Mouse (Mus musculus) gastrocnemius, postnatal 25 days (tissue): ENCODE data around the gene Map10. TPM values are rescaled to one million over a fixed set of nuclear protein-coding genes. Genes with fewer than 3 reads are reported as not detected.

Experiments
- DNase-seq: peaks from one replicate; pipeline ENCODE4 v3.0.0; 2022
- long read RNA-seq, 2 experiments: library from polyadenylated mRNA; stranded (forward); transcript quantifications; one replicate each; pipeline ENCODE4 v2.0.0; 2021
- total RNA-seq, 2 experiments: library from RNA; stranded (reverse); gene quantifications; 1 replicate in 1 of 2; 2 replicates in 1 of 2; pipeline ENCODE4 v1.2.3; 2021

Map10 gene
- total RNA-seq = 1 to 10 TPM; 2.6 to 3.0 TPM
- long read RNA-seq, experiment 1, partial matches to known transcripts = 0 of 1 reads
- long read RNA-seq, experiment 1, other reads (novel, unspliced or antisense) = 0 of 1 reads
- long read RNA-seq, experiment 2, partial matches to known transcripts = 0 of 3 reads
- long read RNA-seq, experiment 2, other reads (novel, unspliced or antisense) = 0 of 3 reads

DNA sequence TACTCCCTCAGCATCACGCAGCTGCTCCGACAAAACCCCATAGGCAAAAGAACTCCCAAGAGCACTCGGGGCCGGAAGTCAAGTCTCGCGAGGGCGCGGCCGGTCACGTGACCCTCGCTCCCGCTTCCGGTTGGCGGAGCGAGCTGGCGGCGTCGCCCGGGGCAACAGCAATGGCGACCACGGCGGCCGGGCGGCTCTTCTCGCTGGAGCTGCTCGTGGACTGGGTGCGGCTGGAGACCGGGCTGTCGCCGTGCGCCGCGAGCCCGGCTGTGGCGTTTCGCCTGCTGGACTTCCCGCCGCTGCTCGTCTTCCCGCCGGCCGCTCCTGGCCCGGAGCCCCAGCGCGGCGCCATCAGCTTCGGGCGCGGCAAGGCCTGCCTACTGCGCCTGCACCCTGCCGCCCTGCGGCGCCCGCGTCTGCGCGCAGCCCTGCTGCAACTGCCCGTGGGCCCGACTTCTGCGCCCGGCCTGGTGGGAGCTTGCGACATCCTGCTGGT lies at the start of gene Map10:
Gene Map10, plus strand, starts transcription at position 119 of the 496 bp plus-strand sequence.
- peak; percentile 86 for DNase-seq

DNA sequence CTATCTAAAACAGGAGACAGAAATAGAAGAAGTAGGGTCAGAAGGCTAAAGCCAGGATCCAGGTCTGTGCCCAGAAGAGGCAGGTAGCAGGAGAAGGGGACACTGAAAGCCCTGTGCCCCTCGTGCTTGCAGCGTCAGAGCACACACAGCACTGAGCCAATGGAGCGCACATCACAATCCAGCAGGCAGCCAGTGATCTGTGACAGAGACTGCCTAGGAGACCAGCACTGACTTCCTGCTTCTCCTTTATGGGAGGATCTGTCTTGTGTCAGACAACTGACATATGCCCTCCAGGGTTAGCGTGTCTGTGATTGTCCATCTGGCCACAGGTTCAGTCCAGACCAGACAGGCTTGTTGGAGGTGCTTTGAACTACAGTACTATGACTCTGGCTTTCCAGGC lies 49.3 kb upstream of the Map10 start:
- no peak for DNase-seq

DNA sequence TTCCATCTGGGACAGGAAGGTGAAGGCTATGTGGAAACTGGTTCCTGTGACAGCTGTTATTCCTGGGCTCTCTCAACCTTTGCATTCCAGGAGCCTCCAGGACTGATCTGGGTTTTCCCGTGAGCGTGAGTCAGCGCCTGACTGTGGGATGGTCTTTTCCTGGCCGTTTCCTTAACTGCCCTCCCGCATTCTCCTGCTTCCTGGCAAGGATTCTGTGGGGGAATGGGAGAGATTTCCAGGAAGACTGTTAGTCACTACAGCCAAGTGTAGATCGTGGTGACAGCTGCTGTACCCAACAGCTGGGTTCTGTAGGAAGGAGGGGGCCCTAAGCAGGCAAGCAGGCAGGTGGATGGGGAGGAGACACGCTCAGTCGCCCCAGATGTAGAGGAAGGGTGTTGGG lies 45.3 kb upstream of the Map10 start:
- DNase-seq = no peak

DNA sequence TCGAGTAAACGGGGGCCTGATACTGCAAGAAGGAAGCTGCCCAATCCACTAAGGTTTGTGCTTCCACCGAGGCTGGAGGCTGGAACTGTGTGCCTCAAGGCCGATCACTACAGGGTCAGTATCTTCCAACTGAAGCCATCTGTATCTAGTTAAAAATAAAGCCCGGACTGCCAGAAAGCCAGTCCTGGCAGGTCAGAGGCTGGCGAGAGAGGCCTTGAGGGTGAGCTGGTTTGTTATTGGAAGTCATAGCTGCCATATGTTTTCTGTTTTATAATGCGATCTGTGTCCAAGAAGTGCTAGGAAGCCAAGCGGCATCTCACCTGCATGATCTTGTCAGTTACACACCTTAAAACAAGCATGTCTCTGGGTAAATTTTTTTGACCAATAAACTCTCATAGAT lies 43.2 kb upstream of the Map10 start:
- DNase-seq = no peak

DNA sequence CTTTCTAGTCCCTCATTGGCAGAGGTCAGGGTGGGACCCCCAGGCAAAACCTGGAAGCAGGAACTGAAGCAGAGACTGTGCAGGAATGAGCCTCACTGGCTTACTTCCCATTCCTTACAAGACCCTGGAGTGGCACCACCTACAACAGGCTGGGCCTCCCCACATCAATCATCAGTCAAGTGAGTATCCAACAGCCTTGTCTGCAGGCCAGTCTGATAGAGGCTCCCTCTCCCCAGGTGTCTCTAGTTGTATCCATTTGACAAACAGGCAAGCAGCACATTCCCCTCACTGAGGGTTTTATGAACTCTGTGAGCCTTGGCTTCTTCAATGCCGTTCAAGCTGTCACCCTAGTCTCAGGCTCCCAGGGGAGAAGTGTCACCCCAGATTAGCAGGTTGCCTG lies 40.8 kb upstream of the Map10 start:
- no peak for DNase-seq

DNA sequence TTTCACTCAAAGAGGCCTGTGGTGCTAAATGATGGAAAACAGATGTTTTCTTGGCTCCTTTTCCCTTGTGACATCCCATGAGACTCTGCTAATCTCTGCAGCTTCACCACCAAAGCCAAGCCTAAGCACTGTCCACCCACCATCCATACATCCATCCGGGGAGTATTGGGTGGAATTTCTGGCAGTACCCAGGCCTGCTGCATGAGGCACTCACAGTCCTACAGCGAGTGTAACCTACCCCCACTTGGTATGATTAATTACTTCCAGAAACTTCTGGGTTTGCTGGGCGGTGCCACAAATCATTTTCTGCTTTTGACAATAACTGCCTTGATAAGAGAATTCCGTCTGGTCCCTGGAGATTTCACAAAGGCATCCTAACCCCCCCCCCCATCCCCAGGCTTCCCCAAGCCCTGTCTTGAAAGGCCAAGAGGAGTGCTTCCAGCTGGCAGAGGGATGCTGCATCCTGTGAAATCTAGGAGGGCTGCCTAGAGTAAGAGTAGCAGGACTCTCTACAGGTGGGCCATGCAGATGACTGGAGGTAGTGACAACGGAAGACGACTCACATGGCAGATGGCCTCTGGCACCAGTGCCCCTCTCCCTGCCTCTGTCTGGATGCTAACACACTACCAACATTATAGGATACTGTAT lies 31.1 kb upstream of the Map10 start:
- no peak for DNase-seq

DNA sequence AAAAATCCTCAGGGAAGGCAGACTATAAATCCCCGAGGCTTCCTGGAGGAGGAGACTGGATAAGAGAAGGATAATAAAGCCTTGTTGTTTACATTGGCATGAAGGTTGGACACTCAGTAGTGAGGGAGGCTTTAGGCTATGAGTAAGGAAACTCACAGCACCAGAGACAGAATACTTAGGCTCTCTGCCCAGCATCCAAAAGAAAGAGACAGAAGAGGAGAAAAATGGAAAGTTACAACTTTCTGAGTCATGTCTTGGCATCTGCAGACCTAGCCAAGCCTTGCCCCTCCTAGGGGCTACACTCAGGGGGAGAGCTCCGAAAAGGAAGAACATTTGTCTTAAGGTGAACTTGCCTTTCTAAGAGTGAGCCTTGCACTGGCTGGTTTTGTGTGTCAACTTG lies 30.0 kb upstream of the Map10 start:
- DNase-seq = no peak

DNA sequence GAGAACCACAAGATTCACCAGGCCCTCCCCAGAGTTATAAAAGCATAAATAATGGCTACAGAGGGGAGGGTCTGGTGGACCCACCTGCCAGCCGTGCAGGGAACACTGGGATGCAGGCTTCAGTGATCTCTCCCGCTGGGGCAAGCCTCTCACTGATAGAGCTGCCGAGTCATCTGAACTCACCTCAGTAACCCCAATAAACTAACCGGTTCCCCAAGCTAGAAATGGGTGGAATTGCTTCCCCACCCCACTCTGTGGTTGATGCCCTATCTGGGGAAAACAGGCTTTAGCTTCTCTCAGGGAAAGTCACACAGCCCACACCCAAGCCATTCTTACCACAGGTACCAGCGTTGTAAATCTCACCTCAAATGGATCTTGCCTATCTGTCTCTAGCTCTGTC lies 28.9 kb upstream of the Map10 start:
- DNase-seq = no peak

DNA sequence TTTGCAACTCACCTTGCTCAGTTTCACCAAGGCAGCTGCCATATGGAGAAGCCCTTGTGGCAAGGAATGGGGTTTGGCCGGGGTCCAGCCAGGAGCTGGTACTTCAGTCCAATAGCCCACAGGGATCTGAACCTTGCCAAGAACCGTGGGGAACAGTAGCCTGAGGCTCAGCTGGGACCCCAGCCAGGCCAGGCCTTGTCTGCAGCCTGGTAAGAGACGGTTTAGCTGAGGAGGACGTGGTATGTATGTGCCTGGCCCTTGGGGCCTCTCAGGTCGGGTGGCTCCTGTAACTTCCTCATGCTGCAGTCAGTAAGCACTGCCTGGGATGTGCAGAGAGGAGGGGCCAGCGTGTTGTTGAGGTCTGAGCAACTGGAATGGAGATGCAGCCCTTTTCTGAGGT lies 27.8 kb upstream of the Map10 start:
- no peak for DNase-seq

DNA sequence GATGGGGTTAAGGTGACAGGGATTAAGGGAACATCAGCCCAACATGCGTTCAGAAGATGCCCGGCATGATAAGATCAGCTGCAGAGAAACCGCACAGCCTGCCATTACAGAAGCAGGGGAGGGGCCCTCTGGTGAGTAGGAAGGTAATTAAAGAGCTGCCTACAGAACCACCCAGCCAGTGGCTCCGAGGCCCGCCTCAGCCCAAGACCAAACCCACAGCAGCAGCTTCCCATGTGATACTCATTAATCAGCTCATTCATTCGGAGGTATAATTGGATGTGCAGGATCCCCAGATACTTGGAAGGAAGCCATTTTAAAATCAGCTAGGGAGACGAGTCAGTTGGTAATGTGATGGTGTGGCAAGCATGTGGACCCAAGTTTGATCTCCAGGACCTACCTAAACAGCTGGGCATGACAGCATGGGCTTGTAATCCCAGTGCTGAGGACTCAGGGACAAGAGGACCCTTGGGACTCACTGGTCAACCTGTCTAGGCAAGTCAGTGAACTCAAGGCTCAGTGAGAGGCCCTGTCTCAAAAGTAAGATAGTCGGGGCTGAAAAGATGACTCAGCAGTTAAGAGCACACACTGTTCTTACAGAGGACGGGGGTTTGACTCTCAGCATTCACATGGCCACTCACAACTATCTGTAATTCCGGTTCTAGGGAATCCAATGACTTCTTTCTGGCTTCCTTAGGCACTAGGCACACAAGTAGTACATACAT lies 23.7 kb upstream of the Map10 start:
- no peak for DNase-seq

DNA sequence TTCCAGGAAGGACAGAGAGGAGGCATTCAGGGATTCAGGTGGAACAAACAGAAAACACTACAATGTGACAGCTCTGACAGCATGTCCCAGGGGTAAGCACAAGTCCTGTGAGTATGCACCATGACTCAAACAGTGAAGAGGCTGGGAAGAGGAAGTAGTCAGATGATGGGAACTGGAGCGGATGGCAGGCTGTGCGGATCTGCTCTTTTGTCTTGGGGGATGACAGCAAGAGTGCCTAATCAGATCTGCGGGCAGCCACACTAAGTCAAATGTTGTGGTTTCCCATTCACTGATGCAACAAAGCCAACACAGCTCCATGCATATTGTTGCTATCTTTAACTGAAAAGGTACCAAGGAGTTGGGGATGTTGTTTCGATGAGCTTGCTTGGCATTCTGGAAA lies 20.2 kb upstream of the Map10 start:
- no peak for DNase-seq

DNA sequence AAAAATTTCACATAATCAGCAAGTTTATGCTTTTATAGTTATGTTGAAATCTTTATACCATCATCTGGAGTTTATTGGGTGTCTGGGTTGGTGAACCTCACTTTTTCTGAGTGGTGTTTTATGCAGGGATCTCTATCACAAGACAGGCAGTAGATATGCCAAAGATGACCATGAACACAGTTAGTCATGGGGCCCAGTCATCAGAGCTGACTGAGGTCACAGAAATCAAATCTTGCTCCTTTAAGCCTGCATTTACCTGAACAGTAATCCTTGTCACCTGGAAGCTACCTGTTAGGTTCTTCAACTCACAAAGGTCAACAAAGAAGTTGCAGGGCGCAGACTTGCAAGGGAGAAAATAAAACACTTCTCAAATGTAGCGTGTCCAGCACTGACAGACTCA lies 14.8 kb upstream of the Map10 start:
- DNase-seq = no peak

DNA sequence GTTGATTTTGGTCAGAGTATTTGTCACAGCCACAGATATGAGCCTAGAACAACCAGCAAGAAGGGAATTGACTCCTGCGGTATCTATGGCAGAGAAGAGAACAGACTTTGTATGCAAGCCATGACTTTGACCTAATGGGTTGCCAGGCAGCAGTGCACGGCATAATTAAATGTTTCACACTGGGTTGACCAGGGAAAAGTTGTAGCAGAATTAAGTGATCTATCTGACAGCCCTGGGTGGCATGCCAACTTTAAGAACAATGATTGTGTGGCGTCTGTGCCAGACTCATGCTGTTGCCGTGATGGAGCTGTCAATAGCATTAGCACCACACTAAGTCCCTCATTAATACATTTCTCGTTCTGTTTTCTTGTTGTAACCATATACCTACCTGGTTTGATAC lies 11.1 kb upstream of the Map10 start:
- no peak for DNase-seq

DNA sequence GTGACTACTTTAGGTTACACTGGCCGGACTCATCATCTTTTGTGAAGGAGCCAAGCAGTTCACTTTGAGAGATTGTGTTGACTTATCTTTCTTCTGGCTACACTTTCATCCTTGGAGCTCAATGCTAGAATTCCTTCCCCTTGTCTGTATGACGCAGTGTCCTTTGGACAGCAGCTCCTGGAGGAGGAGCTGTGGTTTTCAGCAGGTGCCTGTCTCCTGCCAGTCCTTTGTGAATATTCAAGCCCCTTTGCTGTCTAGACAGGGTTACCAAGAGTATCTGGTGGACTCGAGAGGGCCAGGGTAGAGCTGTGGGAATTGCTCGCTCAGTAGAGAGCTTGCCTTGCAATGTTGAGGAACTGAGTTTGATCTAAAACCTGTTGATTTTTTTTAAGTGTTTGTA lies 10.7 kb upstream of the Map10 start:
- no peak for DNase-seq

DNA sequence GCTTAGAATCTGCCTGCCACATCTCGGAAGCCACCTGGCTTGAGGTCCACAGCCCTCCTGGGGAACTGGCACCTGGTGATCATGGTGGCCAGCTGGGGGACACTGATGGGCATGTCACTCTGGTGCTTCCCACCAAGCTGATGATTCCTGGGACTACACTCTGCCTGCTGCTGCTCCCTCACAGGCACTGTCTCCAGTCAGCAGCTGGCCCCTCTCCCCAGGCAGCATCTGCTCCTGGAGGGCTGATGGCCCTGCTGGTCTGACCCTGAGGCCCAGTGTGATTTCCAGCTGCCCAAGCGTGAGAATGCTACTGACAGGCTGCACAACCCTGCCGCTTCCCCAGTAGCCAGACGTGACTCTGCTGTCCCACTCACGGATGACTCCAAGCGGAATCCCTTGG lies 9.2 kb upstream of the Map10 start:
- no peak for DNase-seq

DNA sequence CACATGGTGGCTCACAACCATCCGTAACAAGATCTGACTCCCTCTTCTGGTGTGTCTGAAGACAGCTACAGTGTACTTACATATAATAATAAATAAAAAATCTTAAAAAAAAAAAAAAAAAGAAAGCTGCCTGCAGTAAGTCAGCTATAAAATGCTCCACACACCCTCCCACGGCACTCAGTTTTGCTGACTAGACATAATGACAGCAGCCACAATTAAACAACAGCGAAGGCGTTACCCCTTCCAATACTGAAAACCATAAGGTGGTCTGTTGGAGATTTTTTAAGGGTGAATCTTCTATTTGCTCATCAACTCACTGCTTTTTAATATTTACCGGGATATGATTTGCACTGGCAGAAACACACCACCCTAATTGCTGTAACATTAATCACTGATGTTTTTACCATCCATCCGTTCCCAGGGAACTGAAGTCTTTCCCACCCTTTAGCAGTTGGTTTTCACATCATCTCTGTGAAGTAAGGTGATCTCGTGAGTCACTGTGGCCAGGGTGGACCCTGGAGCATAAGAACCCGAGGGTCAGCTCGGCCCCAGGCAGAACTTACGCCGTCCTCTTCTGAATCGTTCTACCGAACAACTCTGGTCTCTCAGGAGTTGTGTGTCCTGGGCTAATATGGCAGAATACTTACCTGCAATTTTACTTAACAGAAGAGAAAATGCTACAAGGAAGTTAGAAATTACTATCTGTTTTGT lies 7.5 kb upstream of the Map10 start:
- peak; percentile 13 for DNase-seq

DNA sequence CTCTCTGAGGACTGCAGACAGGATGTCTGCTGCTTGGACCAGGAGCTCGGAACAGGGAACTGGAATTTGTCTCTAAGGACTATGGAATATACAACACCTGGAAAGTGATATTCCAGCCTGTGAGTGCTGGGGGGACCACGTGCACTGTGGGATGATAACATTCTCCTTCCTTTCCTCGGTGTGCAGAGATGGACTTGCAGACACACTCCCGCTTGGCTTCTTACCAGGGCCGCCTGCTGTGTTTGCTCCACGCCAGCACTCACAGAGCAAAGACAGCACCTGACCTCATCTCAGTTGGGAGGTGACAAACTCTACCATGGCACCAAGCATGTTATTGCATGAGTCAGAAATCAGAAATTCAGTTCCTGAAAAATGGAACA lies 7.0 kb upstream of the Map10 start:
- peak; percentile 48 for DNase-seq

DNA sequence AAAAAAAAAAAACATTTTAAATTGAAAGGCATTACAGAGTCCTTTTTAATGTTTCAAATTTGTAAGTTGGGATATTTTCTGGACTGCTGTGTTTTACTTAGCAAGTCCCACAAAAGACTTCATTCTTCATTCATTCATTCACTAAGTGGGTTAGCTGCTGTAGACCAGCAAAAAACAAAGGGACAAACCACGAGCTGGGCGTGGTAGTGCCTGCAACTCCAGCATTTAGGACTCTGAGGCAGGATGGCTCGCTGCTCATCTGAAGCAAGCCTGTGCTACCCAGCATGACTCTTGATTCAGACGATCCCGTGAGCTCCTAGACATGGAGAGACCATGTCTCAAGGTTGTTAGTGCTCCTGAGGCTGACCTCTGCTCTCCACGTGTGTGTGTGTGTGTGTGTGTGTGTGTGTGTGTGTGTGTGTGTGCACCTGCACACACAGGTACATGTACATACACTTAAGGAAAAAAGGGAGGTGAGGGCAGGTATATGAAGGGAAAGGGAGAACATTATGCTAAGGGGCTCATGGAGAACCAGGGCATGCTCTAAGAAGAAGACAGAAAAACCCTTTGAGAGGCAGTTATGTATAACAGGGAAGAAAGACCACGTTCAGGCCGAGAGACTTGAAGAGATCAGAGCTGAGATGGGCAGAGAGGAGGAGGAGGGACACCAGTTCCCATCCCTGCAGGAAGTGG lies 4.3 kb upstream of the Map10 start:
- no peak for DNase-seq

DNA sequence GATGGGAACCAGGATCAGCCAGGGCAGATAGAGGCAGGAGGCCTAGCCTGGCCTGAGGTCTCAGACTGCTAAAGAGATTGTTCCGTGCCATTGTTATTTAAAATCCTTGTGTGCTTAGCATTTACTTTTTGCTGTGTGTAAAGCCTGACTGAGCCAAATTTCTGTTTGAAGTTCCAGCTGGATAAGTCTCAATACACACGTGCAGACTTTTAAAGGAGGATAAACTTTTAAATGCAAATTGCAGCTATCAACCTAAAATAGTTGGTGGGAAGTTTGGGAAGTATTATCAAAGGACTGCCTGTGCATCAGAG lies 3.8 kb upstream of the Map10 start:
- no peak for DNase-seq

DNA sequence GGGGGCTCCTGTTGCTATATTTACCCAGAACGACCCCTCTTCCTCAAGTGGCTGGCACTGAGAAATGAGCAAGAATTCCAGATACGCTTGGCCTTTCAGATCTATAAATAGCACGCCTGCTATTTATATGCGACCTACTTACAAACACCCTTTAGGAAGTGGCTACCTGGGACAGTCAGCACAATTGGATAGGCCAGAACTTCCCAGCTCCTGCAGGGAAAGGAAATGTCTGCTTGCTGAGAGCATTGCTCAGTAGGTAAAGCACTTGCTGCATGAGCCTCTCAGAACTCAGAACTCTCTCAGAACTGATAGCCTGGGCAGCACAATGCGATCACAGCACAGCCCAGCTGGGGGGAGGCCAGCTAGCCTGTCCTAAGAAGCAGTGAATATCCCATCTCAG lies 3.4 kb upstream of the Map10 start:
- DNase-seq = no peak

DNA sequence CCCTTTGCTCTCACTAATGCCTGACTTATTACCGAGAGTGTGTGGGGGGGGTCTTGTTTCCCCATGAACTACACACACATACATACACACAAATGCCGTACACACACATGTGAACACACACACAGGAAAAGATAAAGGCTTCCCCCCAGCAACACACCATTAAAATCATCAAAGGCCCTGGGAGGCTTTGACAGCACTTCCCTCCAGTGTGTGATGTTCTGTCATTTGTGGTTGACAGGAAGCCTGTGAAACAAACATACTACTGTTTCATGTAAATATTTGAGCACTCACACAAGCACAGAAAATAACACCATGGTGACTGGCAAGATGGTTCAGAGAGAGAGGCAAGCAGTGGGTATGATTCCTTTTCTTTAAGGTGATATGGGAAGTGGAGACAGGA lies 2.4 kb upstream of the Map10 start:
- no peak for DNase-seq

DNA sequence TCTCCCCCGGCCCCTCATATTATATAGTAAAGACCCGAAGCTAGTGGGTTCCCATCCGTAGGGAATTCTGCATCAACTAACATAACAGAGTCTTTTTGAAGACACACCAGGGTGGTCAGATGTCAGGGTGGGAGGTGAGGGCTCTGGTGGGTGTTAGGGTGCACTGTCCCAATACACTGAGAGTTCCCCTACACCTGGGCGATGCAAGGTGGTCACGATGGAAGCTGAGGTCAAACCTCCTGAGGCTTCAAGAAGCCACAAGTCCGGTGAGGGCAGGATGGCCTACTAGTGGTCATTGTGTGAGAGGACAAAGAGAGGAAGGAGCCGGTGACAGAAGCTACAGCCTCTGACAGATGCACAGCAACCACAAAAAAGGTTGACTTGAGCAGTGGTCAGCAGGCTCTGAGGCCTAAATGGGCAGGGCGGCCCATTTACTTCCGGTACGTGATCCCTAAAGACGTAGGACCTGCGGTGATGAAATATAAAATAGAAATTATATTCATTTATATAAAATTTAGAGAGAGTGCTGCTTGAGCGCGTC lies 389 bp upstream of the Map10 start:
- DNase-seq = no peak
